Mouse (Mus musculus) T-helper 17 cell (primary cell): ENCODE data around the gene Ttyh1.

Experiments
- in situ Hi-C, 2 experiments: fragments of 300-600 bp; cut with MboI, MseI; formaldehyde crosslinking; loops; 1 replicate in 1 of 2; 2 replicates in 1 of 2; pipeline ENCODE4 v1.15.1; 2025; ENCODE audit warnings: high pct_unique_total_duplicates in 2 of 2

Gene Ttyh1

DNA sequence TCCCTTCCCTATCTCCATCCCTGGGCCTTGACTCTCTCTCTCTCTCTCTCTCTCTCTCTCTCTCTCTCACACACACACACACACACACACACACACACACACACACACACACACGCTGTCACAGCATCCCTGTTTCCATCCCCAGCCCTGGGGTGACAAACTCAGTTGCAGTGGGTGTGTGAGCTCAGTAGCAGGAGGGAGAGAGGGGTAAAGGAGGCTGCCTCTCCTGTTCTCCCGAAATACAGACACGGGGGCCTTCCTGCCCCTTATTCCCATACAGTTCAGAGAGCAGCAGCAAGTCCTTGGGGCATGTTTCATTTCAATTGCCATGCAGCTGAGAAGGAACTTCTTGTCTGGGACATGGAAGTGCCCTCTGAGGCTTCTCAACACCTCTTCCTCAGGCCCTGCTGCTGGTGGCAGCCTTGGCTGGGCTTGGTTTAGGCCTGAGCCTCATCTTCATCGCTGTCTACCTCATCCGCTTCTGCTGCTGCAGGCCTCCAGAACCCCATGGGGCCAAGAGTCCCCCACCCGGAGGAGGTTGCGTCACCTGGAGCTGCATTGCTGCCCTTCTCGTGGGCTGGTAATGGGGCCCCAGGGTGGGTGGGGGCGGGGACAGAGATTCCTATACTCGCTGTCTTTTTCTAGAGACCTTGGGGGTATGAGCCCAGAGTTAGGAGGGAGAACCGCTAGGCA lies 3.0 kb downstream of the Ttyh1 start:
- in situ Hi-C loops, result no loop called here

DNA sequence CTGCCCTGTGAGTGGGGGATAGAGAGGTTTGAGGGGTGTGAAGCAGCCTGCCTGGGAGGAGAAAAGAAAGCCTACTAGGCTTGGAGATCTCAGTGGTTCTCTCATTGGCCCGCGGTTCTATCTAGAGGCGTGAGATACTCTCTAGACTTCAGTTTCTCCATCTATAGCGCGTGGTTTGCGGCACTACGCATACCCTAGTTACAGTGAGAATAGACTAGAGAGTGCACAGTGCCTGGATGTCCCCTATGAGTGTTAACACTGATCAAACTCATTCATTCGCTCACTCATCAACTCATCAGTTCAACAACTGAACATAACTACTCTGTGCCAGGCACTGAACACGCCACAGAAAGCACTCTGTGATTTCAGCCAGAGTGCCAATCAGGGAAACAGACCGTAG lies 3.6 kb downstream of the Ttyh1 start:
- in situ Hi-C loops, result no loop called here

DNA sequence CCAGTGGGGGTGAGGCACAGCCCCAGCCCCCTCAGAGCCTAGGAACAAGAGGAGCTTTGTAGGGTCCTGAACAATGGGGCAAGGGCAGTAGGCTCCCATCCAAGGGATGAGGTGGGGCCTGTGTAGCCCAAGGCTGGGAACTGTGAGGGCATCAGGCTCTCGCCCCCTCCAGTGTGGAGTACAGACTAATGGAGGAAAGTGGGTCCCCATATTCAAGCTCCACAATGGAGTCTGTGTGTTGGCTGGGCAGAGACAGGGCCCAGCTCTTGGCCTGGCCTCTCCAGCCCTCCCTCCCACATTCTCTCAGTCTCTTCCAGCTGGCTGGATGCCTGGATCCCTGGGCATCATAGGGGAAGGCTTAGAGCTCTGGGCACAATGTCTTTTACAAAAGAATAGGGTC lies 4.5 kb downstream of the Ttyh1 start:
- in situ Hi-C loops, result no loop called here

DNA sequence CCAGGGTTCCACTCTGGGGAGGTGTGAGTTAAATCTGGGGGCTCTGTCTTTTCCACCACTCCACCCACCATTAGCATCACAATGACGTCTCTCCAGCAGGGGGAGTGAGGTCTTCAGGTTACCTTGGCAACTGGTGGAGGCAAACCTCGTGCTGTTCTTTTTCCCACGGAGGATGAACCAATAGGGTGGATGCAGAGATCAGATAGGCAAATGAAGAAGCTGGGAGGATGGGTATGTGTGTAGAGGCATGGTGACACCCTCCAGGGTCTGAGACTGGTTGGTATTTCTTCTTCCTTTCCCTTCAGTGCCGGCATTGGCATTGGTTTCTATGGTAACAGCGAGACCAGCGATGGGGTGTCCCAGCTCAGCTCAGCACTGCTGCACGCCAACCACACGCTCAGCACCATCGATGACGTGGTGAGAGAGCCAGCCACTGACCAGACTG lies 5.1 kb downstream of the Ttyh1 start:
- in situ Hi-C loops, result no loop called here

DNA sequence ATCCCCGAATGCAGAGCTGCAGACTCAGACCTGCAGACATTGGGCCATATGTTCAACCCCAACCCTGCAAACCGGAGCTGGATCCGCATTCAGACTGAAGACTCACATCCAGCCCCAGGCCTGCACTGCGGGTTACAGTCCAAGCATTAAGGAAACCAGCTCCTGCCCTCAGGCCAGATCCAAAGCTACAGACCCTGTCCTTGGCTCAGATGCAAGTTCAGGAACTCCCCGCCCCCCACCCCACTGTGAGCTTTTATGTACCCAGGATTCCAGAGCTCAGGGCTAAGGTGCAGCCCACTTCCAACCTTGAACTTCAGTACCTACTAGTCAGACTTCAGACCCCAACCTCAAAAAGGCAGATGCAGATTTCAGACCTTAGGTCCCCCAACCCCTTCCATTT lies 5.6 kb downstream of the Ttyh1 start:
- in situ Hi-C loops, result loop anchor here (5.0 to 25.0 kb wide), 3 partner anchors 307 to 962 kb away; partner anchors contain the start of gene Epn1 (in 1 of the 2)

DNA sequence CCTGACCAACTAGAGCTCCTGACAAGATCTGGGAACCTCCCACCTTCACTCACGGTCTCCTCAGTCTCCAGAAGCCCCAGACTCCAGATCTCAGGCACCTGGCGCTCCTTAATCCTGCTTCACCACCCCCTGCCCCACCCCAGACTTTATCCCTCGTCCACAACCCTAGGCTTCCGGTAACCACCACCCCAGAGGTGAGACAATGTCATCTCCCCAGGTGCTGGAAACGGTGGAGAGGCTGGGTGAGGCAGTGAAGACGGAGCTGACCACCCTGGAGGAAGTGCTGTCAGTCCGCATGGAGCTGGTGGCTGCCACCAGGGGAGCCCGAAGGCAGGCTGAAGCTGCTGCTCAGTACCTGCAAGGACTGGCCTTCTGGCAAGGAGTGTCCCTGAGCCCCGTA lies 6.1 kb downstream of the Ttyh1 start:
- in situ Hi-C loops, result loop anchor here (5.0 to 25.0 kb wide), 3 partner anchors 307 to 962 kb away; partner anchors contain the start of gene Epn1 (in 1 of the 2)

DNA sequence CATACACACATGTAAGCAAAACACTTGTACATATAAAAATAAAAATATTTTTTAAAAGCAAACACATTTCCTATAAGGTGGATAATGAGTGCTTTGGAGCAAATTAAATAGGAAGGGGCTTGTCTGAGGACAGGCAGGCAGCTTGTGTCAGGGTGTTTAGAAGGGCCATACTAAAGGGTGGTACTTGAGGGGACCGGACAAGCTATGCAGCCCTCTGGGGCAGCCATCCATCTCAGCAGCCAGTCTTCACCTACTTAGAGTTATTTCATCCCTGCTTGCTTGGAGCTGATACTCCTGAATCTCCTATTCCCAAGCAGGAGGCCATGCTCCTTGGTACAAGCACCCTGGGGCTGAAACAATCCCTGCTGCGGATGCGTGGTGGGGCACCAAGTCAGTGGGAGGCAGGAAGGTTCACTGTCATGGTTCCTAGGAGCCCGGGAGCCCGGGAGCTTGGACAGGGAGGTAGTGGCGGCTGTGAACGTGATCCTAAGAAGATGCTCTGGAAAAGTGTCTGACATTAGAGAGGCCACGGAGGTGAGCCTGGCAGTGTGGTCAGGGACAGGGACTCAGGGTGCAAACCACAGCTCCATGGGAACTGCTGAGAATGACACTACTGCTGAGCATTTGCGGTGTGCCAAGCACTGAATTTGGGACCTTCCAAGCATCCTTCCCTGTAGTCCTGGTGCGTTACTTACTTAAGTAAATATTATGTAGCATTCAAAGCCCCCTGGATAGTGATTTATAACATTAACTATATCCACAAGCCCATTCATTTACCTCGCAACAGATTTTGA lies 8.0 kb downstream of the Ttyh1 start:
- in situ Hi-C loops, result loop anchor here (5.0 to 25.0 kb wide), 3 partner anchors 305 to 960 kb away; partner anchors contain the start of gene Epn1 (in 1 of the 2)

DNA sequence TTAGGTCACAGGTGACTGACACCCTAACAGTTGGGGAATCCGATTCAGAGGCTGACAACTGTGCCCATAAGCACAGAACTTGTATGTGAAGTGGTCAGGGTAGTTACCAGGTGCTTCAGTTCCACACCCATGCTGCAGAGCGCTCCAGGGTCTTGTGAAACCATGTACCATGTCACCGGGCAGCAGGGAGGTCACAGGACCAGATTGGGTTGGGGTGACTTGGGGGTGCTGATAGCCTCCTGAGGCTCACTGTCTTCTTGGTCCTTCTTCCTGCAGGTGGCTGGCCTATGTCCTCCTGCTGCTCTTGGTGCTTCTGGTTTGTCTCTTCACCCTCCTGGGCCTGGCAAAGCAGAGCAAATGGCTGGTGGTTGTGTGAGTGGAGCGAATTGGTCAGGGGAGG lies 8.7 kb downstream of the Ttyh1 start:
- in situ Hi-C loops, result loop anchor here (5.0 to 25.0 kb wide), 3 partner anchors 304 to 959 kb away; partner anchors contain the start of gene Epn1 (in 1 of the 2)

DNA sequence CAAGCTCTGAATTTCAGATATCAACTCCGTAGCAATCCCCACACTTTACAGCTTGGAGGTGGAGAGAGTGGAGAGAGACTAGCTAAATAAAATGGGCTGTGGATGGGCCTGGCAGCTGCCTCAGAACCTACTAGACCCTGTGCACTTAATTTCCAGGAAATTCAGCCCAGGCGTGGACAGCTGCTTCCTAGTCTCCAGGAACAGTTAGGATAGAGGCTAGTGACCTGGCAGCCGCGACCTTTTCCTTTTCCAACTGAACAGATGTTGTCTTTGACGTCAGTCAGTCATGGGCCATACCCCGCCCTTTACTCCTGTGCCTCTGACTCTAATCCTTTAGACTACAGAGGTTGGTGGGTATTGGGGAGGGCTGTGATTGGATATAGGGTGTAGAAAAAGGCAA lies 9.7 kb downstream of the Ttyh1 start:
- in situ Hi-C loops, result loop anchor here (5.0 to 25.0 kb wide), 3 partner anchors 303 to 958 kb away; partner anchors contain the start of gene Epn1 (in 1 of the 2)

DNA sequence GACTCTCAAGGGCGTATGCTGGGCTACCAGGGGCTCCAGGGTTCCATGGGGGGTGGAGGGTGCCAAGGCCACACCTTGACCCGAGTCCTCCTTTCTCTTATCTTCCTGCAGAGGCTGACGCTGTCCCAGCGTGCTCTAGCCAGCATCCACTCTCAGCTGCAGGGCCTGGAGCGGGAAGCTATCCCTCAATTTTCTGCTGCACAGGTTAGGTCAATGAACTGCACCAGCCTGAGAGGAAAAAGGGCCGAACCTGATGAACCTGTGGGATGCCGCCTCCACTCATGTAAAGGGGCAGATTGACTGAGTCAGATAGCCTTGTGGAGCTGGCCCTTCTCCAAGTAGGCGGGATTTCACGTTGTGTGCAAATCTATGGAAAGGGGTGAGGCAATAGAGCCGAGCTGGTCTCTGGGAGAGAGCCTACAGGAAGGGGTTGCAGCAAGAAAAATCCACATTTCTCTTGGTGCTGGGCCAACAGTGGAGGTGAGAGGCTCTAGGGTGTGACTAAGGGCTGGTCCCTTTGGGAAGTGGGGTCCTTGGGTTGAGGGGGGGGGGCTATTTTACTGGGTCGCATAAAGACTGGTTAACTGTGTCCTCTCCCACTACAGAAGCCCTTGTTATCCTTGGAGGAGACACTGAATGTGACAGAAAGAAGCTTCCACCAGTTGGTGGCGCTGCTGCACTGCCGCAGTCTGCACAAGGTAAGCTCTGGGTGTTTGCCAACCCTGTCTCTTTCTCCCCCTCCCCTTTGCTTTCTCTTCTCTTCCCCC lies 11.7 kb downstream of the Ttyh1 start:
- in situ Hi-C loops, result loop anchor here in 1 of 2 experiments (25.0 kb wide), 1 partner anchor 956 kb away; the partner anchor contains the start of gene Epn1

DNA sequence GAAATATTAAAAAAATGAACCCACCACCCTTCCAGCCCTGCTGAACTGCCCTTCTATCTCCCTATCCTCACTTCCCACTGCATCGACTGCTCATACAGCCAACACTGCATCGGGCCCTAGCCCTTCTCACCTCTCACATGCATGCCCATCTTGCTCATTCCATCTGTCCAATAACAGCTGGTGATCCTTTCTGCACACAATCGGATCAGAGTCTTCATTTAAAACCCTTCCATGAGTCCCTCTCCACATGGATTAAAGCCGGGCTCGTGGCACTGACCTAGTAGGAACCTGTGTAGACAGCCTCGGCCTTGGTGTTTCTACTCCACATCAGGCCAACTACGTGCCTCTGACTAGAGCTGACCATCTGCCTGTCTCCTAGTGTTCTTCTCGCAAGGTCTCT lies 12.8 kb downstream of the Ttyh1 start:
- in situ Hi-C loops, result loop anchor here in 1 of 2 experiments (25.0 kb wide), 1 partner anchor 955 kb away; the partner anchor contains the start of gene Epn1

DNA sequence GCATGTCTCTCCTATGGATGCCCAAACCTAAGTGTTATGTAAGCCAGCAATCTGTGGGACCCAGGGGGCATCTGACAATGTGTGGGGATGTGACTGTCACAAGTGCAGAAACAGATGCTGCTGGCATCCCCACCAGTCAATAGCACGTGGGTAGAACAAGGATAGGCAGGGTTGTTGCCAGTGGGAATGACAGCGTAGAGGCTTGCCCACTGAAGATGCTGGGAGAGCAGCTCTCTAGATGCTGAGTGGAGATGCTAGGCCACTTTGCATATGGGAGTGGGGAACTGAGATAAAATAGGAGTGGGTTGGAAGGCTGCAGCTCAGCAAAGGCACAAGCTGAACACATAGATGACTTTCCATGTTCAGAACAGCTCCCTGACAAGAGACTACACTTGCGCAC lies 13.4 kb downstream of the Ttyh1 start:
- in situ Hi-C loops, result loop anchor here in 1 of 2 experiments (25.0 kb wide), 1 partner anchor 955 kb away; the partner anchor contains the start of gene Epn1

DNA sequence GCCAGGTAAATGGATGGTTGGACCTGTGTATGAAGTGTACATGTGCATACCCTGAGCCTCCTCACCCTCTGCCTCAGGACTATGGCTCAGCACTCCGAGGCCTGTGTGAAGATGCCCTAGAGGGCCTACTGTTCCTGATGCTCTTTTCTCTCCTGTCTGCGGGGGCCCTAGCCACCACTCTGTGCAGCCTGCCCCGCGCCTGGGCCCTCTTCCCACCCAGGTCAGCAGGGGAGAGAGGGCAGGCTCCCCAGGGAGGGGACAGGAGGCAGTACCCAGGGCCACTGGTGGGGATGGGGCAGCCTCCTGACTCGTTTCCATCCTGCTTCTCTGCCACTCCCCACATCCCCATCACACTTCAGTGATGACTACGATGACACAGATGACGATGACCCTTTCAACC lies 13.8 kb downstream of the Ttyh1 start:
- in situ Hi-C loops, result loop anchor here in 1 of 2 experiments (25.0 kb wide), 1 partner anchor 954 kb away; the partner anchor contains the start of gene Epn1

DNA sequence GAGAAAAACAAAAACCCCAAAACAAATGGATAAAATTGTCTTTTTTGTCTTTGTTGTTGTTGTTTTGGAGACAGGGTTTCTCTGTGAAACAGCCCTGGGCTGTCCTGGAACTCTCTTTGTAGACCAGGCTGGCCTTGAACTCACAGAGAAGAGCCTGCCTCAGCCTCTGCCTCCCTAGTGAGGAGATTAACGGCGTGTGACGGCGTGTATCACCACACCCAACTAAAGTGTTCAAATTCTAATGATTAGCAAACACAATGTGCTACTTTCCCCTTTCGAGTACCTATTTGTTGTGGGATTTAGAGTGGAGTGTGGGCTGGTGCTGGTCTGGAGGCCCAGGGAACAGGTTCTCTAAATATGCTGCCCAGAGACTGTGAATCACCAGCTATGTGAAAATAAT lies 15.7 kb downstream of the Ttyh1 start:
- in situ Hi-C loops, result loop anchor here in 1 of 2 experiments (25.0 kb wide), 1 partner anchor 952 kb away; the partner anchor contains the start of gene Epn1

DNA sequence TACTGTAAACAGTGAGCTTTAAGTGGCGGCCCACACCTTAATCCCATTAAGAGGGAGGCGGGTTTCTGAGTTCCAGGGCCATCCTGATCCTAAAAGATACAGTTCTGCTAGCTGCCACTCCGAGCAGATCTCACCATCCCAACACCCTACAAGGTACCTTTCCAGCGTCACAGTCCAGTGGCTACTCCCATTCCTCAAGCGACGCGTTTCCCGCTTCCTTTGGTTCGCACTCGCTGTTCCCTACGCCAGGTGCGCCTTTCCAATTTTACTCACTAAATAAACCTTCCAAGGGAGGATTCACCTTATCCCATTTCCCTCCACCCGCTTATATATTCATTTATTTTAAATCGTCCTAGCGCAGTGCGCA lies 17.2 kb downstream of the Ttyh1 start:
- in situ Hi-C loops, result loop anchor here in 1 of 2 experiments (25.0 kb wide), 1 partner anchor 951 kb away; the partner anchor contains the start of gene Epn1

DNA sequence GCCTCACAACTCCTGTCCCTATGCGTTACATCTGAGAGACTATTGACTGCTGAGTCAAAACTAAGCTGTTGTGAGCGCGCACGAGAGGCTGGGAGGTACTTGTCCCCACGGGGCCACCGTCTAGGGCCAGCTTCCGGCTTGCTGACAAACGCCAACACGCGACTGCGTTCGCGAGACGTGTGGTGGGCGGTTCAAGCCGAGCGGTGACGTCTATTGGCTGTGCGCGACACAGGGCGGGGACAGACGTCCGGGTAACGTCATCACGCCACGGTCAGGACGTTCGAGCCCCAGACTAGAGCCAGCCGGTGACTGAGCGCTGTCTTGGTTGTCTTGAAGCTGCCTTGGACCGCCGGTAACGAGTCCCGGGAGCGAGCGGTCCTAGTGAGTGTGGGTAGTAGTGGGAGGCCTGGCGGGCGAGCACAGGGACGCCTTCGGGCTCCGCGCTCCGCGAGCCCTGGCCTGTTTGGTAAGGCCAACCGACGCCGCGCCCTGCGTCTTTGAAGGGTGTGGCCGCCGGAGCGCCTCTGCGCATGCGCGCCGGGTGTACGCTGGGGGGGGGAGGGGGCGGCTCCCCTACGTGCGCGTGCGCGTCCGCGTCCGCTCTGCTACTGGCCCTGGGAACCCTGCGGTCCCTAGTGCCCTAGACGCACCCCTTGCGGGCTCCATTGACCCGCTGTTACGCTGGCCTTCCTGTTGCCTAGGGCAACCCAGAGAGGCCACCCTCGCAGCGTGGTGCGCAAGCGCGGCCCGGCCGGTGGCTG lies 17.7 kb downstream of the Ttyh1 start, which contains the start of gene Leng8:
TSS of gene Leng8 (plus strand) at position 269 of the 761 bp plus-strand sequence.
- in situ Hi-C loops, result loop anchor here in 1 of 2 experiments (25.0 kb wide), 1 partner anchor 950 kb away; the partner anchor contains the start of gene Epn1

DNA sequence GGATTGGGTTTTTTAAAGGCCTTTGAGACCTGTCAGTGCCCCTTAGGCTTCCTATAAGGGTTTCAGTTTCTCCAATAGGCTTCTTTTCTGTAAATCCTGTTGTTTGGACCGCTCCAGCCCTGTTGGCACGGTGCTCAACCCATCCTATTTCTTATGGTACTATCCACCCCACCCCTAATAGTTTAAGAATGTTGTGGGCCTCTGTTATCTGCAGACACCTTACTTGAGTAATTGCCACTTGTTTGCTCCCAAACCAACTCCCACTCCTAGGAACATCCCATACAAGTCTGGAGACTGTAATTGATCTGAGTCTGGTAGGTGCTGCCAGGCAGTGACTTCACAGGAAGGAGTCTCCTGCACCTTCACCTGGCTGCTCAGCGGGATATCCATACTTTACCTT lies 18.5 kb downstream of the Ttyh1 start:
- in situ Hi-C loops, result loop anchor here in 1 of 2 experiments (25.0 kb wide), 1 partner anchor 950 kb away; the partner anchor contains the start of gene Epn1

DNA sequence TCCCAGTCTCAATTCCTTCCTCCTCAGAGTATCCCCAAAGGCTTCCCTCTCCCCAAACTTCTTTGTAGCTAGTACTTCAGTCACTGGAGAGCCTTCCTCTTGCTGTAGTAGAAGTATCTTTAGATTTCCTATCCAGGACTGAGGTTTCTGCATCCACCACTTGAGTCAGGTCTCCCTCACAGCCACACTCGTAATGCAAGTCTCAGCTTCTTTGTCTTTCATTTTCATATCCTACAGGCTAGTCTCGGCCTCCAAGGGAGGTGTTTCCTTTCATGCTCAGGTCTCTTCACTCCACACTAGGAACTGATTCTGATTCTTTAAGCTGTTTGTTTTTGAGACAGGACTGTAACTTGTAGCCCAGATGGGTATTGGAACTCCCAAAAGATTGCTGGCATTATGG lies 19.0 kb downstream of the Ttyh1 start:
- in situ Hi-C loops, result loop anchor here in 1 of 2 experiments (25.0 kb wide), 1 partner anchor 949 kb away; the partner anchor contains the start of gene Epn1

DNA sequence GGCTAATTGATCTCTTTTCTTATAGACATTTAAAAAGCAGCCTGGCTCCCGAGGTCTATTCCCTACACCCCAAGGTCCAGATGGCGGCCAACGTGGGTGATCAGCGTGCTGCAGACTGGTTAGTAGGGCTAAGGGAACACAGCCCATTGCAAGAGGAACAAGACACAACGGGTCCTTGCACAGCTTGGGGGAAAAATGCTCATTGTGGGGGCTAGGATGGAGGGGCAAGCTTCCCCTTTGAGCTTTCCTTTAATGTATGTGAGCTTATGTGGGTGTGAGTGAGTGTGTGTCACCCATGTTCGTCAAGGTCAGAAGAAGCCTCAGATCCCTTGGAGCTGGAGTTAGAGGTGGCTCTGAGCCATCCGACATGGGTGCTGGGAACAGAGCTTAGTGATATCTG lies 19.5 kb downstream of the Ttyh1 start:
- in situ Hi-C loops, result loop anchor here in 1 of 2 experiments (25.0 kb wide), 1 partner anchor 949 kb away; the partner anchor contains the start of gene Epn1

DNA sequence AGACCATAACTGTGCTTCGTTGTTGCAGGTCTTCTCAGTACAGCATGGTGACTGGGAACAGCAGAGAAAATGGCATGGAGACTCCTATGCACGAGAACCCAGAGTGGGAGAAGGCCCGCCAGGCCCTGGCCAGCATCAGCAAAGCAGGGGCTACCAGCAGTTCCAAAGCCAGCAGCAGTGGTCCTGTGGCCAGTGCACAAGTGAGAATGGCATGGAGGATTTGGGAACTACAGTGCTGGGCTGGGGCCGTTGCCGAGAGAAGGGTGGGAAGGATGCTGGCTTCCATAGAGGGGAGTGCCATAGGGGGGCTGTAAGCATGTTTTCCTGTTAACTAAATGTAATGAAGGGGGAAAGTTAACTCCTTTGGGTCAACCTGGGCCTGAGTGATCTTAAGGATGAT lies 20.2 kb downstream of the Ttyh1 start:
- in situ Hi-C loops, result loop anchor here in 1 of 2 experiments (25.0 kb wide), 1 partner anchor 948 kb away; the partner anchor contains the start of gene Epn1
